Comparison of ENCODE assay signal across 8 mouse cellular contexts in genomic region chr3:157533964-157534785, GRCm38 (mm10). TPM values are rescaled to one million over a fixed set of nuclear protein-coding genes. Genes with fewer than 3 reads are reported as not detected.
DNase-seq lines count a peak whose midpoint lies in the region; ATAC-seq lines count a peak whose summit lies in the region.

TSS of gene Zranb2 (plus strand) at chr3:157534160.

- H3K4me3 ChIP-seq in hindbrain, embryonic 14.5 days (replicated peaks; ENCODE audit: low read length), result peak within 1 kb of the TSS; percentile 85

- under 1% methylated on average over 85 of the region's 91 CpGs for WGBS in hindbrain, embryonic 14.5 days

- ATAC-seq in hindbrain, embryonic 14.5 days (ENCODE audit: low FRiP score), result peak; percentile 98

- peaks cover 42% of the 10 kb centered on the region for H3K27me3 ChIP-seq in hindbrain, embryonic 14.5 days (ENCODE audit: control insufficient read depth, insufficient read depth, low read length)

- H3K4me1 ChIP-seq in hindbrain, embryonic 14.5 days (replicated peaks; ENCODE audit: control insufficient read depth, insufficient read depth, low read length), result peaks cover 9% of the 10 kb centered on the region; the same call in 1 of the 2 replicates

- peak within 1 kb of the TSS; percentile 98 for H3K27ac ChIP-seq in hindbrain, embryonic 14.5 days

- peak within 1 kb of the TSS; percentile 91 for H3K9ac ChIP-seq in hindbrain, embryonic 14.5 days

- H3K4me2 ChIP-seq in hindbrain, embryonic 14.5 days (replicated peaks), result peak within 1 kb of the TSS; percentile 79

- H3K36me3 ChIP-seq in hindbrain, embryonic 14.5 days (replicated peaks; ENCODE audit: control insufficient read depth, insufficient read depth), result peaks cover 17% of the 10 kb centered on the region

- H3K9me3 ChIP-seq in hindbrain, embryonic 14.5 days (ENCODE audit: control insufficient read depth, low read length), result no peaks in the 10 kb centered on the region

- peak; percentile 76 for DNase-seq in WW6 (ENCODE audit: low read depth, low spot score)
- DNase-seq in cerebellum, postnatal 36 days, result peak; percentile 96
- DNase-seq in frontal cortex, postnatal 36 days (ENCODE audit: low spot score in 2 of 2), result peak; percentile 95
- peak; percentile 96 for DNase-seq in hindbrain, embryonic 14.5 days (ENCODE audit: low spot score)
- peak; percentile 87 for DNase-seq in left cerebral cortex, adult 11 months (ENCODE audit: low spot score)
- peak; percentile 94 for DNase-seq in lung, postnatal 36 days
- DNase-seq in retina, embryonic 14.5 days (ENCODE audit: low spot score), result peak; percentile 96
- DNase-seq in thymus, postnatal 36 days, result peak; percentile 90 to 91

RNA-seq across cellular contexts. Expression of gene Zranb2, which starts in this region (rescaled TPM):
- polyA plus RNA-seq in hindbrain, embryonic 14.5 days (2014; fragmentation: Nextera tagmentation; extraction: Ambion mirVana), result 105 and 111 TPM in 2 replicates

Comparison
In these comparisons a context has a peak if more than half of its experiments do, and no peak if none do; other contexts are left out.
1. Peak in every context shown above with its lines: DNase-seq, ATAC-seq, H3K4me3 ChIP-seq and H3K27ac ChIP-seq.